Comparison of ENCODE assay signal across 20 mouse cellular contexts in the genomic region with DNA sequence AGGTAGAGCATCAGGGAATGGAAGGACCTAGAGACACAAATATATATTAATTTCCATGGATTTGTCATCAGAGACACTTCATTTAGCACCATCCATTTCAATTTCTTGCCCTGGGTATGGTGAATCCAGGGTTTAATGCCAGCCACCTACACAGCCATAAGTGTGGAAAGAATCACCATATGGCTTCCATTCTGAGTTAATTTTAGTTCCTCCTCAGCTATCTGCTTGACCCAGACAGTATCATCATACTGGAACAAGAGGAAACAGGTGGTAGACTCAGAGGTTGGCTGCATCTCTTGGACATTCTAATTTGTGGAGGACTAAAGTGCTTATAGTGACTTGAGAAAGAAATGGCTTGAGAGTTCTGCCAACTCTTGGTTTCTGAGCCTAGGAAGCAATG. TPM values are rescaled to one million over a fixed set of nuclear protein-coding genes. Genes with fewer than 3 reads are reported as not detected.
"Had no signal": no experiment of that assay in that cellular context is flagged by ENCODE, and none has a peak within 500 bp of the region (broad histone marks: within the 10 kb centered on the region; RNA-seq: fewer than 3 reads in every experiment).

No protein-coding gene starts in this region.

- DNase-seq: kidney, postnatal 10 days; kidney, postnatal 4 days; liver; lung, adult 2 months; lung, postnatal 36 days; thymus, postnatal 36 days had no signal

- H3K4me1 ChIP-seq: limb, embryonic 12.5 days; liver, embryonic 15.5 days; midbrain, embryonic 13.5 days; stomach, embryonic 15.5 days had no signal

- H3K4me3 ChIP-seq: limb, embryonic 12.5 days; liver, embryonic 15.5 days; midbrain, embryonic 13.5 days; stomach, embryonic 15.5 days had no signal

- H3K9ac ChIP-seq: limb, embryonic 12.5 days; liver, embryonic 15.5 days; midbrain, embryonic 13.5 days; stomach, embryonic 15.5 days had no signal

- H3K9me3 ChIP-seq: limb, embryonic 12.5 days; liver, embryonic 15.5 days; midbrain, embryonic 13.5 days; stomach, embryonic 15.5 days had no signal

- H3K27me3 ChIP-seq: limb, embryonic 12.5 days; liver, embryonic 15.5 days; midbrain, embryonic 13.5 days; stomach, embryonic 15.5 days had no signal

- ATAC-seq: inflammation-experienced regulatory T-cells, adult 6 months; intestine, postnatal 0 days; lung, postnatal 0 days; midbrain, embryonic 13.5 days had no signal

- H3K36me3 ChIP-seq: limb, embryonic 12.5 days; liver, embryonic 15.5 days; midbrain, embryonic 13.5 days; stomach, embryonic 15.5 days had no signal

- H3K27ac ChIP-seq: limb, embryonic 12.5 days; liver, embryonic 15.5 days; midbrain, embryonic 13.5 days; stomach, embryonic 15.5 days had no signal

- H3K4me2 ChIP-seq: limb, embryonic 12.5 days; liver, embryonic 15.5 days; midbrain, embryonic 13.5 days; stomach, embryonic 15.5 days had no signal

RNA-seq across cellular contexts. Expression of a gene that starts 48.6 kb away (rescaled TPM):
- total RNA-seq: layer of hippocampus, postnatal 25 days; left cerebral cortex, postnatal 14 days; megakaryocyte progenitor cell, adult 5-6 weeks; midbrain, postnatal 0 days had no signal
- polyA plus RNA-seq: inflammation-experienced regulatory T-cells, adult 6 months; intestine, postnatal 0 days; limb, embryonic 12.5 days; lung, postnatal 0 days; midbrain, embryonic 13.5 days; midbrain, postnatal 0 days; neural tube, embryonic 14.5 days; spleen, adult 2 months; thymus, postnatal 0 days had no signal
